Mouse (Mus musculus): ENCODE measurements around the gene Josd1. TPM values are rescaled to one million over a fixed set of nuclear protein-coding genes. Genes with fewer than 3 reads are reported as not detected.

Josd1 gene
- 19.8 and 20.4 TPM in 2 replicates for polyA plus RNA-seq (2015; fragmentation: Nextera tagmentation; extraction: Ambion mirVana)

DNA sequence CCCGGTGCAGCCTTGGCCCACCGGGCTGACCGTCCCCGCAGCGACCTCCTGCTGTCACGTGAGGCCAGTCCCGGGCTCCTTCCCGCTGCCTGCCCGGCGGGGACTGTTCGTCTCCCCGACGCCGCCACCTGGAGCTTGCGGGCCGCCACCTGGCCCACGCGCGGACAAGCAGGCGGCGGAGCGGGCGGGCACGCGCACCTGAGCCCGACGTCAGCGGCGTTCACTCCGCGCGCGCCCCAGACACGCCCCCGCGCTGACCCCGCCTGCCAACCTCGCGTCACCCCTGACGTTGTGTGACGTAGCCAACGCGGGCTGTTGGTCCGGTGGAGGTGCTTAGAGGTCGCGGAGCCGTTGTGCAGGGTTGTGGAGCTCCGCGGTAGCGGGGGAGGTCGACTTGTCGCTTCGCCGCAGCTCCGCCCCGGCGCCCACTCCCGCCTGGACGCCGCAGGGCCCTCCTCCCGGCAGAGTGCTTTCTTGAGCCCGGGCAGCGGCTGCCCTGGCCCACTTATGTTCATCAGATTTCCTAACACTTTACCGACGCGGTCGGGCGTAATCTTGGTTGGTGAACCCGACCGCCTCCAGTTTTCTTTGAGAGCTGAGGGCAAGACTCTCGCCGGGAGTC is at the start of gene Josd1:
Gene Josd1 (minus strand): TSS at position 274 of the 622 bp plus-strand sequence.
- H3K9ac ChIP-seq: peak within 1 kb of the TSS; percentile 98
- H3K4me3 ChIP-seq: peak within 1 kb of the TSS; percentile 83
- H3K4me1 ChIP-seq: peaks cover 67% of the 10 kb centered on the region

DNA sequence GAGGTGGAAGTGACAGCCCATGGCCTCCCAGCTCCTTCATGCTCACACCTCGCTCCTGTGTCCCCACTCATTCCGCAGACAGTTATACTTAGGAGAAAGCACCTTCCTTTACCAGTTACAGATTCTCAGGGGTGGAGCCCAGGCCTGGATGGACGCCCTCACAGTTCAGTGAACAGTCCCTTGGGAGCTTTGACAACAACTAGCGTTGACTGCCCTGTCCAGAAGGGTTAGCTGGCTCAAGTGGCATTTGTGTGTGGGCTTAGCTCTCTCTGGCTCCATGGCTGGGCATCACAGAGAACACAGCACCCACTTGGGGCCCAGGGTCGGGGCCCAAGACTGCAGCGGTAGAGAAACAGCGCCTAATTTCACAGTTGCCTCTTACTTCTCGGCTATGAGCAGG is 46.6 kb upstream of the Josd1 start:
- no peak overlapping the region for H3K4me2 ChIP-seq
- H3K9ac ChIP-seq: peak overlapping the region; percentile 74
- no peak overlapping the region for H3K4me3 ChIP-seq
- H3K27me3 ChIP-seq (replicated peaks): no peaks in the 10 kb centered on the region
- H3K4me1 ChIP-seq: peaks cover 26% of the 10 kb centered on the region
- 67% methylated on average over 8 of the region's 8 CpGs for WGBS
- H3K9me3 ChIP-seq: no peaks in the 10 kb centered on the region
- H3K36me3 ChIP-seq: peaks cover 92% of the 10 kb centered on the region
- no peak for ATAC-seq (ENCODE audit: extremely low read depth, insufficient number of reproducible peaks, low FRiP score, low TSS enrichment)
- peak overlapping the region; percentile 98 for H3K27ac ChIP-seq (replicated peaks)

More for the DNA sequence above, at the start of gene Josd1:
- Histone ChIP-seq H3K27me3 (replicated peaks) (no peaks in the 10 kb centered on the region), H3K36me3 (no peaks in the 10 kb centered on the region), H3K27ac (replicated peaks) (peak within 1 kb of the TSS; percentile 95), H3K4me2 (peak within 1 kb of the TSS; percentile 95), H3K9me3 (no peaks in the 10 kb centered on the region)
- ATAC-seq (ENCODE audit: extremely low read depth, insufficient number of reproducible peaks, low FRiP score, low TSS enrichment): peak; percentile 76
- WGBS: under 1% methylated on average over 72 of the region's 72 CpGs

DNA sequence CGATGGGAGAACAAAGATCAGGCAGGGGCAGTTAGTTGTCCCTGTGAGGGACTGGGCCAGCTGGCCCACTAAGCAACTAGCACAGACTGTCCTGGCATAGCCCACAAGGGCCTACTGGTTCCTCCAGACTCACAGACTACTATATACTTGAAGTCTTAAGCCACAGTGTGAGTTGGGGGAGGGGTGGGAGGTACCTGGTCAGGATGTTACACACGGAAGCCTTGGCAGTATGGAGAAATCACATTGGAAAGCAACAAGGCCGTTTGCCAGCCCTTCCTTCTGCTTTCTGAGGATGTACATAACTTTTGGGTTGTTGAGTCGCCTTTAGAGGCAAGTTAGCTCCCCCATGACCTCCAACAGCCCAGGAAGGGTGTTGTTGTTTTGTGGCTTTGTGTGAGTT is 45.9 kb upstream of the Josd1 start:
- WGBS: 74% methylated on average over 4 of the region's 4 CpGs
- Histone ChIP-seq H3K27ac (replicated peaks) (peak overlapping the region; percentile 98; the same call in 1 of the 2 replicates), H3K4me2 (no peak overlapping the region), H3K27me3 (replicated peaks) (no peaks in the 10 kb centered on the region), H3K9me3 (no peaks in the 10 kb centered on the region), H3K4me3 (no peak overlapping the region), H3K4me1 (peaks cover 21% of the 10 kb centered on the region), H3K9ac (no peak overlapping the region), H3K36me3 (peaks cover 92% of the 10 kb centered on the region)
- ATAC-seq (ENCODE audit: extremely low read depth, insufficient number of reproducible peaks, low FRiP score, low TSS enrichment): no peak

DNA sequence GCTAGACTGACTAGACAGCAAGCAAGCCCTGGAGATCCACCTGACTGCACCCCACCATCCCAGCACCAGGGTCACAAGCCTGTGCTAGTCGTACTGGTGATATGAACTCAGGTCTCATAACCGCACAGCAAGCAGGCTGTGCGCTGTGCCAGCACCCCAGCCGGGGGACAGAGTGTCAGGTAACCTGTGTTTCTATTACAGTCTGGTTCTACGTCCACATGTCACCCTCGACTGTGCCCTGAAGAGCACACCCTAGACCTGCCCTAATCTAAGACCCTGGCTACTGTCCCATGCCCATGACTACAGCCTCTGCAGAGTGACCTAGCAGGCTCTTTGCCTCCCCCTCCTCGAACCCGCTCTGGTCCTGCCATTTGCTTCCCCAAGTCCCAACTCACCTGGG is 45.5 kb upstream of the Josd1 start:
- Histone ChIP-seq H3K36me3 (peaks cover 92% of the 10 kb centered on the region), H3K27ac (replicated peaks) (no peak overlapping the region)

DNA sequence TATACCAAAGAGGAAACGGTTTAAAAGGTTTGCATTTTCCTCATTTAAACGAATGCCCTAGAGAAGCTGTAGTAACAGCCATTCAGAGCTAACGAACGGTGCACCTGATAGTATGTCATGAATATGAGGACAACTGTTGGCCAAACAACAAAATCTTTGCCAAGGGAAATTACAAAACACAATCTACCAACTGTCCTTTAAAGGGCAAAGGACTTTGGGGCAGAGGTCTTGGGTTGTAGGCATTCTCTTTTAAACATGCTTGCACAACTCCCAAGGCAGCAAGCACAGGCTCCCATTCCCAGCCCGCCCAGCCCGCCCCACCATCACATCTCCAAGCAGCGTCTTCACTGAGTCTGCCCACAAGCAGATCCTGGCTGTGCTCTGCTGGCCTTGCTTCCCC is 43.8 kb upstream of the Josd1 start:
- no peaks in the 10 kb centered on the region for H3K27me3 ChIP-seq (replicated peaks)
- no peak overlapping the region for H3K4me2 ChIP-seq
- no peaks in the 10 kb centered on the region for H3K9me3 ChIP-seq
- H3K4me1 ChIP-seq: peaks cover 21% of the 10 kb centered on the region
- 87% methylated on average over 7 of the region's 7 CpGs for WGBS
- H3K4me3 ChIP-seq: no peak overlapping the region
- no peak overlapping the region for H3K27ac ChIP-seq (replicated peaks)
- no peak for ATAC-seq (ENCODE audit: extremely low read depth, insufficient number of reproducible peaks, low FRiP score, low TSS enrichment)
- H3K36me3 ChIP-seq: peaks cover 92% of the 10 kb centered on the region
- H3K9ac ChIP-seq: no peak overlapping the region; the same call in 1 of the 2 replicates

More for the DNA sequence above, 45.5 kb upstream of the Josd1 start:
- no peak for ATAC-seq (ENCODE audit: extremely low read depth, insufficient number of reproducible peaks, low FRiP score, low TSS enrichment)
- Histone ChIP-seq H3K4me1 (peaks cover 21% of the 10 kb centered on the region), H3K4me3 (no peak overlapping the region), H3K27me3 (replicated peaks) (no peaks in the 10 kb centered on the region), H3K9me3 (no peaks in the 10 kb centered on the region), H3K9ac (no peak overlapping the region), H3K4me2 (no peak overlapping the region)
- WGBS: 89% methylated on average over 8 of the region's 8 CpGs

DNA sequence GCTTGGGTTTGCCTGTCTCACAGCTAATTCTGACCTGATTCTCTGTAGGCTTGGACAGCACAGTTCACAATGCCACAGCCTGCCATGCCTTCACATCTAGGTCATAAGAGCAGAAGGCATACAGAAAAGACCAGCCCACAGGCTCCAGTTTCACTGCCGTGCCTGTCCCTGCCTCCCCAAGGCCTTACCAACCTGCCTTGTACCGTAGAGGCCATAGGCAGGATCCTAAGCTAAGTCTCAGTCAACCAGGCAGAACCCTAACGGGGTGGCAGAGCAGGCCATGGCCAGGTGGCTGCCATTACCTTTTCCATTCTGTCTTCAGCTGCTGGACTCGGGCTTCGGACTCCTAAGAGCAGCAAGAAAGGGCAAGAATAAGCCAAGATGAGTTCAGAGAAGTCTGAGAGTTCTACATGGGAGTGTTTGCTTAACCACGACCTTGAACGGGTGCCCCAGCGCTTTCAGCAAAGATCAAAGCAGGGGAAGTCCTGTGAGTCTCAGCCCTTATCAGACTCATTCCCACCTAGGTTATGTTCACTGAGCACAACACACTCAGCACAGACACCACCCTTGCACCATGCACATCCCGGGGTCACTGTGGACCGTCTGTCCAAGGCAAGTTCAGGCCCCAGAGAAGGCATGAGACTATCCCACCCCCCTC is 41.1 kb upstream of the Josd1 start:
- no peak overlapping the region for H3K27ac ChIP-seq (replicated peaks)
- H3K9ac ChIP-seq: no peak overlapping the region
- H3K9me3 ChIP-seq: no peaks in the 10 kb centered on the region
- H3K4me1 ChIP-seq: peaks cover under 1% of the 10 kb centered on the region; the same call in 1 of the 2 replicates
- no peak for ATAC-seq (ENCODE audit: extremely low read depth, insufficient number of reproducible peaks, low FRiP score, low TSS enrichment)
- no peaks in the 10 kb centered on the region for H3K27me3 ChIP-seq (replicated peaks)
- peaks cover 94% of the 10 kb centered on the region for H3K36me3 ChIP-seq
- H3K4me2 ChIP-seq: no peak overlapping the region
- 76% methylated on average over 10 of the region's 10 CpGs for WGBS
- no peak overlapping the region for H3K4me3 ChIP-seq

DNA sequence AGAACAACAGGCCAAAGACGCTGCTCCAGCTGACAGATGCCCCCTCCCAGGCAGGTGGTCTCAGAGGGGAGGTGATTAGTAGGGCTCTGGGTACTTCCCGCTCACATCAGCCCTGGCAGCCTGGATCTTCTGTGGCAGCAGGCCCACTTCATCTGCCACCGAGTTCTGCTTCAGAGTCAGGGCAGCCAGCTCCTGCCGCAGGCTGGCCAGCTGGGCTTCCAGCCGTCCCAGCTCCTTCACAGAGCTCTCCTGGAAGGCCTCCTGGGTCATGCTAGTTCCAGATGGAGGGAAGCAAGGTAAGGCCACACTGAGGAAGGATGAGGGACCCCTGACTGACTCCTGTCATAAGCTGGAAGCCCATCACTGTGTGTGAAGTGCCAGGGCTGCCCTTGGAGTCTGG is 40.6 kb upstream of the Josd1 start:
- peaks cover 91% of the 10 kb centered on the region for H3K36me3 ChIP-seq
- WGBS: 70% methylated on average over 5 of the region's 5 CpGs

DNA sequence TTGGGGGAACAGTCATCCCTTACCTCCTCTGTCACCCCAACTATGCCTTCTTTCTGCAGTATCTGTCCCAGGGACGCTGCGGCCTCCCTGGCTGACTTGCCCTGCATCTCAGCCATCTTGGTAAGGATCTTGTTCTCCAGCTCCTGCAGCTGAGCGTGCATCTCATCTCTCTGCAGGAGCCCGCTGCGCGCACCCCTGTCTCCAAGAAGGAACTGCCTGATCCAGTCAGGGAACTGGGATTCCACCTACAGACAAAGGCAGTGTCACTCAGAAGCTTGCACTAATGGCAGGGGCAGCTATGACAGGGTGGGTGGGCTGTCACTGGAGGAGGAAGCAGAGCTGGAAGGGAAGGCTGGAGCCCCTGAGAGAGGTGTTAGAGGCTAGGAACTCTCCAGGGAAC is 40.1 kb upstream of the Josd1 start:
- H3K4me1 ChIP-seq: no peaks in the 10 kb centered on the region
- H3K4me3 ChIP-seq: no peak overlapping the region
- H3K9me3 ChIP-seq: no peaks in the 10 kb centered on the region
- H3K27ac ChIP-seq (replicated peaks): no peak overlapping the region
- no peak overlapping the region for H3K9ac ChIP-seq
- H3K36me3 ChIP-seq: peaks cover 86% of the 10 kb centered on the region
- WGBS: 93% methylated on average over 6 of the region's 6 CpGs
- no peaks in the 10 kb centered on the region for H3K27me3 ChIP-seq (replicated peaks)
- no peak overlapping the region for H3K4me2 ChIP-seq
- ATAC-seq (ENCODE audit: extremely low read depth, insufficient number of reproducible peaks, low FRiP score, low TSS enrichment): no peak

More for the DNA sequence above, 40.6 kb upstream of the Josd1 start:
- Histone ChIP-seq H3K9me3 (no peaks in the 10 kb centered on the region), H3K4me1 (no peaks in the 10 kb centered on the region), H3K27me3 (replicated peaks) (no peaks in the 10 kb centered on the region), H3K9ac (no peak overlapping the region), H3K4me2 (no peak overlapping the region), H3K4me3 (no peak overlapping the region), H3K27ac (replicated peaks) (no peak overlapping the region)
- ATAC-seq (ENCODE audit: extremely low read depth, insufficient number of reproducible peaks, low FRiP score, low TSS enrichment): no peak

DNA sequence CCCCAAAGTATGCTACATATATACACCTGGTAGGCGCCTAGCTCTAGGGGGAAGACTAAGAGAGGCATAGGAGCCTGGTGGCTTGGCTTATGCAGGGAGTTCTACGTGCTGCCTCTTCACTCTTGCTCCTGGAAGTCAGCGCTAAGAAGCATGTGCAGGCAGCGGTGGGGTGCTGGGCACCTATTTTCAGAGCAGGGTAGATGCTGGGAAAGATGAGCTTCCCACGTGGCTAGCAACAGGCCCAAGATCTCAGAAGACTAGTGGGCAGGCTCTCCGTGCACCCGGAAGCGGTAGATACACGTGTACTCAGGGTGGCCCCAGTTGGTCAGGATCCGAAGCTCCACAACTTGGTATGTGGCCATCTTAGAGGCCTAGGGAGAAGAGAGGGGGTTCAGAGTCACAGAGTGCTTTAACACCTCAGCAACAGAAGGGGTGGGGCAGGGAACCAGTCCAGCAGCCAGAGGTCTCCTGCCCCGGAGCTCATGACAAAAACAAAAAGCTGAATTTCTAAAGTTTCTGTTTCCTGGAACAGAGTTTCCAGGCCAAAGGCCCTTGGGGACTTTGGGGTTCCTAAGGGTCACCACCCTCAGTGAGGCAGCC is 37.6 kb upstream of the Josd1 start:
- Histone ChIP-seq H3K27me3 (replicated peaks) (no peaks in the 10 kb centered on the region), H3K9ac (no peak overlapping the region), H3K9me3 (no peaks in the 10 kb centered on the region), H3K4me1 (no peaks in the 10 kb centered on the region), H3K36me3 (peaks cover 77% of the 10 kb centered on the region), H3K27ac (replicated peaks) (no peak overlapping the region), H3K4me2 (no peak overlapping the region), H3K4me3 (no peak overlapping the region)
- no peak for ATAC-seq (ENCODE audit: extremely low read depth, insufficient number of reproducible peaks, low FRiP score, low TSS enrichment)
- WGBS: 84% methylated on average over 11 of the region's 11 CpGs

DNA sequence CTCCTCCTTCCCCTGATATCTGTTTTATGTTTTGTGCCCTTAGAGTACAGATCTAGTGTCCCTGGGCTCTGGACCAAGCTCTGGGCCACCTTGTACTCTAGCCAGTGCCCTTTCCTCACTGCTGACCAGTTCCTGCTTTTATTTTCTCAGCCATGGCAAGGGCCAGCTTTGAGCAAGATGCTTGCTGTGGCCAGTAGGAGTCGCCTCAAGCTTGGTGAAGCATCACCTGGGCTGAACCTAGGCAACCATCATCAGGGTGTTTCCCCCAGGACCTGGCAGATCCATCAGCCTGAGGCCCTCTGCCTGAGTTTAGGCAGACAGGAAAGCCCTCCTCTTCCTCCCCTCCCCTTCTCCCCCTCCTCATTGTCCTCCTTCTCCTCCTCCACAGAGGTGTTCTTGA is 35.7 kb upstream of the Josd1 start:
- no peak overlapping the region for H3K9ac ChIP-seq
- no peaks in the 10 kb centered on the region for H3K27me3 ChIP-seq (replicated peaks)
- H3K36me3 ChIP-seq: peaks cover 78% of the 10 kb centered on the region
- H3K4me2 ChIP-seq: no peak overlapping the region
- whole genome bisulfite sequencing: 23% methylated on average over 1 of the region's 1 CpGs
- ATAC-seq (ENCODE audit: extremely low read depth, insufficient number of reproducible peaks, low FRiP score, low TSS enrichment): no peak
- no peaks in the 10 kb centered on the region for H3K9me3 ChIP-seq
- no peaks in the 10 kb centered on the region for H3K4me1 ChIP-seq
- no peak overlapping the region for H3K27ac ChIP-seq (replicated peaks)
- H3K4me3 ChIP-seq: no peak overlapping the region

DNA sequence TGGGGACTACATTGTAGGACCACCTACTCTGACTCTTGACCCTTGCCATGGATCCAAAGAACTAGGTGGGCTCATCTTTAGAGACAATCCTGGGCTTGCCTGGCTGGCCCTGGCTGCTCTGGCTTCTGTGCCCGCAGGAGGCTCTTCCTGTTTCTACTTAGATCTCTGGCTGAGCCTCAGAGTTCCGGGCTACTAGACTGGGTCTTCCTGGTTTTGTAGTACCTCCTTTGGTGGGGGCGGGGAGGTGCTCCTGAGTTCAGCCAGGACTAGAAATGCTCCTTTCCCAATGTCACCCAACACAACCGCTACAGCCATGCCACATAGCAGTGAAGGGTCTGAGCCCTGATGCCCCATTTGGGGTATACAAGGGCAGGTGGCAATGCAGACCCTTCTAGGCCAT is 33.1 kb upstream of the Josd1 start:
- no peak overlapping the region for H3K9ac ChIP-seq
- H3K36me3 ChIP-seq: peaks cover 78% of the 10 kb centered on the region
- H3K4me1 ChIP-seq: no peaks in the 10 kb centered on the region
- ATAC-seq (ENCODE audit: extremely low read depth, insufficient number of reproducible peaks, low FRiP score, low TSS enrichment): no peak
- no peak overlapping the region for H3K4me3 ChIP-seq
- H3K9me3 ChIP-seq: no peaks in the 10 kb centered on the region
- H3K27me3 ChIP-seq (replicated peaks): no peaks in the 10 kb centered on the region
- H3K27ac ChIP-seq (replicated peaks): no peak overlapping the region
- H3K4me2 ChIP-seq: no peak overlapping the region
- WGBS: 87% methylated on average over 4 of the region's 4 CpGs

Data from heart, embryonic 13.5 days (tissue).